ENCODE assay signal across 15 mouse cellular contexts in the genomic region with DNA sequence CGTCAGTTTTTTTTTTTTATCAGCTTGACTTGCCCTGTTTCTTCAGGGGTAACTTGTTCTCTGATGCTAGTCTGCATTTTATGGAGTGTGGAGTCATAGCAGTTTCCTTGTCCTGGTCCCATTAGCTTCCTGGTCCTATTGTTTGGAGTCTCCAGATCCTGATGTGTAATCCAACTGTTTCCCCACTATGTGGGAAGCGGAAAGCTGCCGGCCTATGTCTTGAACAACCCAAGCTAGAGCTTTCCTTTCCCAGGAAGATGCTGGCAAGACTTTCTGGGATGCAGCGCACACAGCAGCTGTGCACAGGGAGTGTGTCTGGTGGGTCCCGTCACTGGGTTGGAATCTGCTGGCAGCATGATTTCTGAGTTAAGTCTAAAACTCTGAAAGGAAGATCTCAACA.
DNase-seq lines count a peak whose midpoint lies in the region; ATAC-seq and TF ChIP-seq lines count a peak whose summit lies in the region.
"Had no signal": no experiment of that assay in that cellular context is flagged by ENCODE, and none has a peak within 500 bp of the region (broad histone marks: within the 10 kb centered on the region; RNA-seq: fewer than 3 reads in every experiment).

No protein-coding gene starts in this region.

- no peaks in the 10 kb centered on the region for H3K27me3 ChIP-seq in heart, embryonic 10.5 days (ENCODE audit: insufficient read depth, poor library complexity, severe bottlenecking)
- H3K27me3 ChIP-seq in heart, embryonic 15.5 days: no peaks in the 10 kb centered on the region
- H3K27me3 ChIP-seq in lung, postnatal 0 days (replicated peaks; ENCODE audit: insufficient read depth, low read length): no peaks in the 10 kb centered on the region
- H3K27me3 ChIP-seq in hindbrain, postnatal 0 days (ENCODE audit: insufficient read depth, low read length): no peaks in the 10 kb centered on the region
- H3K27me3 ChIP-seq: intestine, embryonic 15.5 days; Patski had no signal

- H3K4me1 ChIP-seq in heart, embryonic 10.5 days: peaks cover 9% of the 10 kb centered on the region
- peaks cover 24% of the 10 kb centered on the region for H3K4me1 ChIP-seq in brown adipose tissue, adult 24 weeks (ENCODE audit: control insufficient read depth, insufficient read depth, insufficient read length, low read length)
- H3K4me1 ChIP-seq in heart, embryonic 15.5 days (replicated peaks): no peaks in the 10 kb centered on the region
- no peaks in the 10 kb centered on the region for H3K4me1 ChIP-seq in lung, postnatal 0 days (ENCODE audit: insufficient read depth, low read depth, low read length)
- H3K4me1 ChIP-seq in hindbrain, postnatal 0 days (ENCODE audit: insufficient read depth, low read length): no peaks in the 10 kb centered on the region
- H3K4me1 ChIP-seq: intestine, embryonic 15.5 days; neural tube, embryonic 12.5 days had no signal

- H3K4me3 ChIP-seq in heart, embryonic 10.5 days: no peak overlapping the region
- no peak overlapping the region for H3K4me3 ChIP-seq in brown adipose tissue, adult 24 weeks (ENCODE audit: insufficient read depth, low read depth, low read length)
- H3K4me3 ChIP-seq in heart, embryonic 15.5 days: no peak overlapping the region
- no peak overlapping the region for H3K4me3 ChIP-seq in lung, postnatal 0 days (ENCODE audit: low read depth, low read length)
- H3K4me3 ChIP-seq in hindbrain, postnatal 0 days (ENCODE audit: low read length): no peak overlapping the region
- H3K4me3 ChIP-seq: intestine, embryonic 15.5 days; neural tube, embryonic 12.5 days had no signal

- H3K9ac ChIP-seq in heart, embryonic 15.5 days: no peak overlapping the region
- H3K9ac ChIP-seq in lung, postnatal 0 days (replicated peaks; ENCODE audit: low read depth): no peak overlapping the region
- H3K9ac ChIP-seq in hindbrain, postnatal 0 days (replicated peaks; ENCODE audit: low read length): no peak overlapping the region
- H3K9ac ChIP-seq: intestine, embryonic 15.5 days; neural tube, embryonic 12.5 days had no signal

- H3K9me3 ChIP-seq in heart, embryonic 10.5 days: no peaks in the 10 kb centered on the region
- H3K9me3 ChIP-seq in heart, embryonic 15.5 days (replicated peaks): no peaks in the 10 kb centered on the region
- no peaks in the 10 kb centered on the region for H3K9me3 ChIP-seq in lung, postnatal 0 days (ENCODE audit: low read length)
- no peaks in the 10 kb centered on the region for H3K9me3 ChIP-seq in hindbrain, postnatal 0 days (ENCODE audit: low read length)
- H3K9me3 ChIP-seq: intestine, embryonic 15.5 days; neural tube, embryonic 12.5 days had no signal

- peak; percentile 98 for DNase-seq in heart, adult 11 months
- no peak for DNase-seq in heart, embryonic 10.5 days (ENCODE audit: low spot score)
- peak; percentile 32 for DNase-seq in lung, postnatal 0 days (ENCODE audit: low spot score)
- no peak for DNase-seq in spleen, postnatal 14 days (ENCODE audit: low spot score in 2 of 2)
- no peak for DNase-seq in right cerebral cortex, postnatal 36 days (ENCODE audit: low spot score in 2 of 2)
- DNase-seq in hindbrain, postnatal 0 days (ENCODE audit: low spot score): no peak
- DNase-seq: cerebellum, adult 9-11 months; embryo, embryonic 11 days; thymus, postnatal 14 days had no signal

- H3K36me3 ChIP-seq in heart, embryonic 10.5 days: no peaks in the 10 kb centered on the region
- no peaks in the 10 kb centered on the region for H3K36me3 ChIP-seq in heart, embryonic 15.5 days
- no peaks in the 10 kb centered on the region for H3K36me3 ChIP-seq in lung, postnatal 0 days (ENCODE audit: insufficient read depth, low read length)
- H3K36me3 ChIP-seq in hindbrain, postnatal 0 days (ENCODE audit: insufficient read depth, low read length): no peaks in the 10 kb centered on the region
- H3K36me3 ChIP-seq: intestine, embryonic 15.5 days; neural tube, embryonic 12.5 days had no signal

- no peak for ATAC-seq in heart, embryonic 15.5 days (replicated peaks; ENCODE audit: insufficient number of reproducible peaks, insufficient read depth, low FRiP score, low read depth)
- ATAC-seq in lung, postnatal 0 days: peak; percentile 67
- no peak for ATAC-seq in hindbrain, postnatal 0 days
- ATAC-seq: intestine, embryonic 15.5 days; midbrain, embryonic 16.5 days; Patski had no signal

- no peak overlapping the region for H3K4me2 ChIP-seq in heart, embryonic 15.5 days
- no peak overlapping the region for H3K4me2 ChIP-seq in lung, postnatal 0 days (replicated peaks; ENCODE audit: low read depth, low read length)
- H3K4me2 ChIP-seq in hindbrain, postnatal 0 days (ENCODE audit: low read depth, low read length): no peak overlapping the region
- H3K4me2 ChIP-seq: intestine, embryonic 15.5 days; neural tube, embryonic 12.5 days had no signal

- H3K27ac ChIP-seq in heart, embryonic 10.5 days: no peak overlapping the region
- H3K27ac ChIP-seq in brown adipose tissue, adult 24 weeks (replicated peaks; ENCODE audit: low read depth, low read length): peak overlapping the region; percentile 88
- 0 out of 2 replicates have a peak overlapping the region, but pooled peaks have one; percentile 7 for H3K27ac ChIP-seq in heart, embryonic 15.5 days
- no peak overlapping the region for H3K27ac ChIP-seq in lung, postnatal 0 days (ENCODE audit: low read length)
- H3K27ac ChIP-seq in hindbrain, postnatal 0 days: no peak overlapping the region
- H3K27ac ChIP-seq: intestine, embryonic 15.5 days; neural tube, embryonic 12.5 days had no signal

- TF ChIP-seq CTCF in lung, postnatal 0 days (IDR thresholded peaks at IDR 0.05): no peak
- TF ChIP-seq CTCF in hindbrain, postnatal 0 days (IDR thresholded peaks at IDR 0.05; ENCODE audit: low read depth): no peak

- TF ChIP-seq EP300 in lung, postnatal 0 days (IDR thresholded peaks at IDR 0.05): peak; percentile 15; the same call in 1 of the 2 replicates

- 71% methylated on average over 5 of the region's 5 CpGs for WGBS in heart, embryonic 10.5 days
- 70% methylated on average over 5 of the region's 5 CpGs for WGBS in heart, embryonic 15.5 days
- 44% methylated on average over 5 of the region's 5 CpGs for WGBS in lung, postnatal 0 days
- WGBS in hindbrain, postnatal 0 days: 79% methylated on average over 5 of the region's 5 CpGs

Comparison
In these comparisons a context has a peak if more than half of its experiments do, and no peak if none do; other contexts are left out.
1. DNase-seq: peak in heart, adult 11 months (single experiment) and lung, postnatal 0 days (single experiment); none in heart, embryonic 10.5 days (single experiment), spleen, postnatal 14 days (0 of 2), right cerebral cortex, postnatal 36 days (0 of 2) and hindbrain, postnatal 0 days (single experiment).
2. H3K27ac ChIP-seq: peak in brown adipose tissue, adult 24 weeks (single experiment) and heart, embryonic 15.5 days (single experiment); none in heart, embryonic 10.5 days (single experiment), lung, postnatal 0 days (single experiment) and hindbrain, postnatal 0 days (single experiment).